In the genomic region with DNA sequence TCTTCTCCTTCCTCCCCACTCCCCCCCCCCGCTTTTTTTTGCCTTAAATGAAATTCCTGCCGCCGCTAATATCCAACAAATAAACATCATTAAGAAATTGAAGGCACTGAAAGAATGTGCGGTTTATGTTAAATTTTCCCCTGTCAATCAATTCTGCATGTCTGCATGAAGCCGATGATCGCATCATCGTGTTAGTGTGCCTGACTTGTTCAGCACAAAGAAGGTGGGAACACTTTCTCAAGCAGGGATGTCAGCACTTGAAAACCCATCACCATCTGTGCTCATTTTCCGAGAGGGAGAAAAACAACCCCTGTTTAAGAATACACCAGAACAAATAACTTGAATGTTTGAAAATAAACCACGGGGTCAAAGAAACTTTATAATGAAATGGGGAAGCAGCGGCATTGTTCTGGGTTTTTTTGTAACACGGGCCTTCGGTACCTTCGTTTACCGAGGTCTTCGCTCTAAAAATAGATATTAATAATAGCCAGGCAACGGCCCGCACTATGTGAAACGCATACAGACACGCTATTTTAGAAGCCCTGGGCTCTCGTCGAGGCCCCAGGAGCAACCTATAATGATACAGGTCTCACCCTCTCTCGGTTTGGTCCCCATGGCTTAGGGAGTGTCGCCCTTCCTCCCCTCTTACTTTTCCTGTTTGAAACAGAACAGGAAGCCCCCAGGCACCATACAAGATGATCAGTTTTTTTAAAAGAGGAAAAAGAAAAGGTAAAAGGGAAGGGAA, we compare ENCODE assay signal across 11 mouse cellular contexts.
DNase-seq lines count a peak whose midpoint lies in the region; ATAC-seq lines count a peak whose summit lies in the region.
"Had no signal": no experiment of that assay in that cellular context is flagged by ENCODE, and none has a peak within 500 bp of the region (broad histone marks: within the 10 kb centered on the region; RNA-seq: fewer than 3 reads in every experiment).

No protein-coding gene starts in this region.

- 50% methylated on average over 23 of the region's 23 CpGs for WGBS in limb, embryonic 13.5 days
- 78% methylated on average over 23 of the region's 23 CpGs for WGBS in limb, embryonic 10.5 days
- WGBS in forebrain, embryonic 14.5 days, result 2% methylated on average over 23 of the region's 23 CpGs
- 19% methylated on average over 23 of the region's 23 CpGs for WGBS in midbrain, embryonic 13.5 days

- no peaks in the 10 kb centered on the region for H3K36me3 ChIP-seq in limb, embryonic 13.5 days
- H3K36me3 ChIP-seq in limb, embryonic 10.5 days, result no peaks in the 10 kb centered on the region
- no peaks in the 10 kb centered on the region for H3K36me3 ChIP-seq in forebrain, embryonic 14.5 days (ENCODE audit: control insufficient read depth, insufficient read depth, low read length)
- H3K36me3 ChIP-seq in midbrain, embryonic 13.5 days, result no peaks in the 10 kb centered on the region
- H3K36me3 ChIP-seq: liver, embryonic 15.5 days had no signal

- ATAC-seq in limb, embryonic 13.5 days (ENCODE audit: low FRiP score, low read depth), result no peak
- peak; percentile 86 for ATAC-seq in forebrain, embryonic 14.5 days
- ATAC-seq in midbrain, embryonic 13.5 days, result no peak
- ATAC-seq in monocyte, adult 5-6 weeks (replicated peaks; ENCODE audit: insufficient number of reproducible peaks, low FRiP score, low TSS enrichment, poor library complexity, severe bottlenecking), result no peak
- ATAC-seq: activated CD4-positive, CD25-positive, alpha-beta regulatory T cell, adult 4 months had no signal

- H3K27ac ChIP-seq in limb, embryonic 13.5 days, result no peak overlapping the region
- H3K27ac ChIP-seq in limb, embryonic 10.5 days, result no peak overlapping the region
- H3K27ac ChIP-seq in forebrain, embryonic 14.5 days (ENCODE audit: low read depth, low read length), result peak overlapping the region; percentile 81
- peak overlapping the region; percentile 77 for H3K27ac ChIP-seq in midbrain, embryonic 13.5 days
- H3K27ac ChIP-seq: liver, embryonic 15.5 days had no signal

- H3K4me3 ChIP-seq in limb, embryonic 13.5 days, result no peak overlapping the region
- no peak overlapping the region for H3K4me3 ChIP-seq in limb, embryonic 10.5 days
- no peak overlapping the region for H3K4me3 ChIP-seq in forebrain, embryonic 14.5 days (ENCODE audit: low read depth, low read length)
- 0 out of 2 replicates have a peak overlapping the region, but pooled peaks have one; percentile 4 for H3K4me3 ChIP-seq in midbrain, embryonic 13.5 days (replicated peaks)
- H3K4me3 ChIP-seq: liver, embryonic 15.5 days; myocyte had no signal

- peak overlapping the region; percentile 40; the same call in 1 of the 2 replicates for H3K4me2 ChIP-seq in limb, embryonic 13.5 days (replicated peaks)
- peak overlapping the region; percentile 43 for H3K4me2 ChIP-seq in forebrain, embryonic 14.5 days (ENCODE audit: low read length)
- H3K4me2 ChIP-seq in midbrain, embryonic 13.5 days (replicated peaks), result peak overlapping the region; percentile 41
- H3K4me2 ChIP-seq: liver, embryonic 15.5 days had no signal

- no peak for DNase-seq in limb, embryonic 10.5 days (ENCODE audit: low spot score)
- peak; percentile 93 for DNase-seq in forebrain, embryonic 14.5 days (ENCODE audit: low spot score)
- DNase-seq in testis, postnatal 14 days (ENCODE audit: low spot score), result no peak
- no peak for DNase-seq in lung, postnatal 4 days
- DNase-seq: cerebellum, adult 11 months had no signal

- H3K27me3 ChIP-seq in limb, embryonic 13.5 days, result no peaks in the 10 kb centered on the region
- H3K27me3 ChIP-seq in limb, embryonic 10.5 days (ENCODE audit: low read depth, poor library complexity, severe bottlenecking), result no peaks in the 10 kb centered on the region
- no peaks in the 10 kb centered on the region for H3K27me3 ChIP-seq in forebrain, embryonic 14.5 days (replicated peaks; ENCODE audit: control insufficient read depth, insufficient read depth, low read length)
- H3K27me3 ChIP-seq in midbrain, embryonic 13.5 days, result no peaks in the 10 kb centered on the region
- H3K27me3 ChIP-seq: liver, embryonic 15.5 days had no signal

- H3K4me1 ChIP-seq in limb, embryonic 13.5 days, result peaks cover 23% of the 10 kb centered on the region
- H3K4me1 ChIP-seq in limb, embryonic 10.5 days, result peaks cover 27% of the 10 kb centered on the region
- peaks cover 20% of the 10 kb centered on the region for H3K4me1 ChIP-seq in forebrain, embryonic 14.5 days (ENCODE audit: control insufficient read depth, insufficient read depth, low read length)
- peaks cover 45% of the 10 kb centered on the region for H3K4me1 ChIP-seq in midbrain, embryonic 13.5 days (replicated peaks)
- H3K4me1 ChIP-seq: liver, embryonic 15.5 days had no signal

- H3K9ac ChIP-seq in limb, embryonic 13.5 days, result no peak overlapping the region
- H3K9ac ChIP-seq in forebrain, embryonic 14.5 days (ENCODE audit: low read length), result peak overlapping the region; percentile 40; the same call in 1 of the 2 replicates
- H3K9ac ChIP-seq in midbrain, embryonic 13.5 days (replicated peaks), result peak overlapping the region; percentile 30; the same call in 1 of the 2 replicates
- H3K9ac ChIP-seq: liver, embryonic 15.5 days had no signal

- no peaks in the 10 kb centered on the region for H3K9me3 ChIP-seq in limb, embryonic 13.5 days
- no peaks in the 10 kb centered on the region for H3K9me3 ChIP-seq in limb, embryonic 10.5 days (replicated peaks)
- no peaks in the 10 kb centered on the region for H3K9me3 ChIP-seq in forebrain, embryonic 14.5 days (replicated peaks; ENCODE audit: control insufficient read depth, low read length)
- no peaks in the 10 kb centered on the region for H3K9me3 ChIP-seq in midbrain, embryonic 13.5 days
- H3K9me3 ChIP-seq: liver, embryonic 15.5 days had no signal

Comparison
In these comparisons a context has a peak if more than half of its experiments do, and no peak if none do; other contexts are left out.
1. H3K27ac ChIP-seq: peak in forebrain, embryonic 14.5 days (single experiment) and midbrain, embryonic 13.5 days (single experiment); none in limb, embryonic 13.5 days (single experiment) and limb, embryonic 10.5 days (single experiment).
2. Peak in every context shown above with its lines, with median percentiles within 50 percentile points of each other: H3K4me2 ChIP-seq.